Mouse (Mus musculus): Measurements from ENCODE around the gene Tcf3. TPM values are rescaled to one million over a fixed set of nuclear protein-coding genes. Genes with fewer than 3 reads are reported as not detected.
A peak's percentile ranks its signal among the peaks of the same experiment; 100 is the strongest.

The Tcf3 gene
- polyA plus RNA-seq, 1 experiment from 2014 or later = 191 TPM

- Histone ChIP-seq H3K4me1 (peaks cover 15% of the 10 kb centered on the region), H3K36me3 (replicated peaks) (no peaks in the 10 kb centered on the region), H3K27ac (peak overlapping the region; percentile 62), H3K9me3 (0 out of 2 replicates have a peak, but pooled peaks cover 5% of the 10 kb centered on the region), H3K27me3 (ENCODE audit: poor library complexity, severe bottlenecking) (peaks cover 27% of the 10 kb centered on the region), H3K4me3 (peak overlapping the region; percentile 37)
- WGBS = 2% methylated on average over 12 of the region's 12 CpGs
- peak; percentile 65 for DNase-seq (ENCODE audit: extremely low spot score, low spot score)
Observed at GRCm38 (mm10) chr10:80371411-80371966, 62.0 kb downstream of the Tcf3 start.

- 82% methylated on average over 21 of the region's 21 CpGs for WGBS
Observed at GRCm38 (mm10) chr10:80369995-80370747, 63.3 kb downstream of the Tcf3 start.

GRCm38 (mm10) chr10:80368392-80368791, 65.1 kb downstream of the Tcf3 start:
- Histone ChIP-seq H3K4me3 (no peak overlapping the region), H3K36me3 (replicated peaks) (no peaks in the 10 kb centered on the region), H3K9me3 (0 out of 2 replicates have a peak, but pooled peaks cover 5% of the 10 kb centered on the region), H3K27me3 (ENCODE audit: poor library complexity, severe bottlenecking) (peaks cover 49% of the 10 kb centered on the region), H3K27ac (no peak overlapping the region), H3K4me1 (peaks cover 24% of the 10 kb centered on the region)
- WGBS = 92% methylated on average over 6 of the region's 6 CpGs
- no peak for DNase-seq (ENCODE audit: extremely low spot score, low spot score)

More at GRCm38 (mm10) chr10:80369995-80370747, 63.3 kb downstream of the Tcf3 start:
- Histone ChIP-seq H3K36me3 (replicated peaks) (no peaks in the 10 kb centered on the region), H3K27ac (no peak overlapping the region), H3K4me1 (peaks cover 15% of the 10 kb centered on the region), H3K9me3 (0 out of 2 replicates have a peak, but pooled peaks cover 5% of the 10 kb centered on the region), H3K4me3 (no peak overlapping the region), H3K27me3 (ENCODE audit: poor library complexity, severe bottlenecking) (peaks cover 33% of the 10 kb centered on the region)
- DNase-seq (ENCODE audit: extremely low spot score, low spot score) = no peak

GRCm38 (mm10) chr10:80367954-80368353, 65.5 kb downstream of the Tcf3 start:
- 74% methylated on average over 5 of the region's 5 CpGs for WGBS
- Histone ChIP-seq H3K27me3 (ENCODE audit: poor library complexity, severe bottlenecking) (peaks cover 49% of the 10 kb centered on the region), H3K9me3 (0 out of 2 replicates have a peak, but pooled peaks cover 5% of the 10 kb centered on the region), H3K4me3 (no peak overlapping the region), H3K4me1 (peaks cover 24% of the 10 kb centered on the region), H3K27ac (no peak overlapping the region), H3K36me3 (replicated peaks) (no peaks in the 10 kb centered on the region)
- no peak for DNase-seq (ENCODE audit: extremely low spot score, low spot score)

- H3K9me3 ChIP-seq = 0 out of 2 replicates have a peak, but pooled peaks cover 5% of the 10 kb centered on the region
- no peaks in the 10 kb centered on the region for H3K36me3 ChIP-seq (replicated peaks)
- H3K4me3 ChIP-seq = no peak overlapping the region
- WGBS = 73% methylated on average over 6 of the region's 6 CpGs
- peaks cover 62% of the 10 kb centered on the region for H3K27me3 ChIP-seq (ENCODE audit: poor library complexity, severe bottlenecking)
- H3K4me1 ChIP-seq = peaks cover 9% of the 10 kb centered on the region
- H3K27ac ChIP-seq = no peak overlapping the region
- DNase-seq (ENCODE audit: extremely low spot score, low spot score) = no peak
Observed at GRCm38 (mm10) chr10:80365736-80366135, 67.7 kb downstream of the Tcf3 start.

GRCm38 (mm10) chr10:80363734-80364133, 69.7 kb downstream of the Tcf3 start:
- no peaks in the 10 kb centered on the region for H3K36me3 ChIP-seq (replicated peaks)
- no peak overlapping the region for H3K27ac ChIP-seq
- H3K27me3 ChIP-seq (ENCODE audit: poor library complexity, severe bottlenecking) = peaks cover 83% of the 10 kb centered on the region
- DNase-seq (ENCODE audit: extremely low spot score, low spot score) = no peak
- 45% methylated on average over 6 of the region's 6 CpGs for WGBS
- H3K4me3 ChIP-seq = 0 out of 2 replicates have a peak overlapping the region, but pooled peaks have one; percentile 3
- peaks cover 9% of the 10 kb centered on the region for H3K4me1 ChIP-seq
- H3K9me3 ChIP-seq = 0 out of 2 replicates have a peak, but pooled peaks cover 5% of the 10 kb centered on the region

Small RNA genes within 50 kb of the gene (microRNA-seq; reads per million reads assigned to microRNA genes)
- not detected for gene Gm22721

Other genes starting within 250 kb of the Tcf3 start
- 89.4 and 98.3 TPM in 2 replicates for gene Mum1, start 207.2 kb downstream of the Tcf3 start, polyA plus RNA-seq (2016; fragmentation: Nextera tagmentation; extraction: Ambion mirVana)
- gene Ndufs7, start 184.5 kb downstream of the Tcf3 start, polyA plus RNA-seq (2016; fragmentation: Nextera tagmentation; extraction: Ambion mirVana) = 309 and 314 TPM in 2 replicates
- 18.3 and 19.1 TPM in 2 replicates for gene Gamt, start 172.6 kb downstream of the Tcf3 start, polyA plus RNA-seq (2016; fragmentation: Nextera tagmentation; extraction: Ambion mirVana)
- gene Dazap1, start 172.2 kb downstream of the Tcf3 start, polyA plus RNA-seq (2016; fragmentation: Nextera tagmentation; extraction: Ambion mirVana) = 48.2 and 52.3 TPM in 2 replicates
- 1,138 and 1,144 TPM in 2 replicates for gene Rps15, start 141.2 kb downstream of the Tcf3 start, polyA plus RNA-seq (2016; fragmentation: Nextera tagmentation; extraction: Ambion mirVana)
- 19.4 and 27.0 TPM in 2 replicates for gene Apc2, start 137.7 kb downstream of the Tcf3 start, polyA plus RNA-seq (2016; fragmentation: Nextera tagmentation; extraction: Ambion mirVana)
- 56.4 and 60.2 TPM in 2 replicates for gene 2310011J03Rik, start 113.1 kb downstream of the Tcf3 start, polyA plus RNA-seq (2016; fragmentation: Nextera tagmentation; extraction: Ambion mirVana)
- gene Pcsk4, start 104.1 kb downstream of the Tcf3 start, polyA plus RNA-seq (2016; fragmentation: Nextera tagmentation; extraction: Ambion mirVana) = 5.7 and 6.7 TPM in 2 replicates
- gene Reep6, start 103.7 kb downstream of the Tcf3 start, polyA plus RNA-seq (2016; fragmentation: Nextera tagmentation; extraction: Ambion mirVana) = 7.7 and 9.1 TPM in 2 replicates
- 0.27 and 0.54 TPM in 2 replicates for gene Adamtsl5, start 85.2 kb downstream of the Tcf3 start, polyA plus RNA-seq (2016; fragmentation: Nextera tagmentation; extraction: Ambion mirVana)
- gene Plk5, start 77.2 kb downstream of the Tcf3 start, polyA plus RNA-seq (2016; fragmentation: Nextera tagmentation; extraction: Ambion mirVana) = 0.43 and 0.71 TPM in 2 replicates
- gene Mex3d, start 46.0 kb downstream of the Tcf3 start, polyA plus RNA-seq (2016; fragmentation: Nextera tagmentation; extraction: Ambion mirVana) = 6.8 and 7.0 TPM in 2 replicates
- 343 and 346 TPM in 2 replicates for gene Mbd3, start 34.1 kb downstream of the Tcf3 start, polyA plus RNA-seq (2016; fragmentation: Nextera tagmentation; extraction: Ambion mirVana)
- 625 and 631 TPM in 2 replicates for gene Uqcr11, start 26.8 kb downstream of the Tcf3 start, polyA plus RNA-seq (2016; fragmentation: Nextera tagmentation; extraction: Ambion mirVana)
- 0.05 and 0.07 TPM in 2 replicates for gene Onecut3, start 61.2 kb upstream of the Tcf3 start, polyA plus RNA-seq (2016; fragmentation: Nextera tagmentation; extraction: Ambion mirVana)
- 0.51 and 0.71 TPM in 2 replicates for gene Atp8b3, start 105.5 kb upstream of the Tcf3 start, polyA plus RNA-seq (2016; fragmentation: Nextera tagmentation; extraction: Ambion mirVana)
- gene Rexo1, start 127.9 kb upstream of the Tcf3 start, polyA plus RNA-seq (2016; fragmentation: Nextera tagmentation; extraction: Ambion mirVana) = 32.8 and 34.8 TPM in 2 replicates
- 7.4 and 7.5 TPM in 2 replicates for gene Klf16, start 143.7 kb upstream of the Tcf3 start, polyA plus RNA-seq (2016; fragmentation: Nextera tagmentation; extraction: Ambion mirVana)
- gene Abhd17a, start 156.7 kb upstream of the Tcf3 start, polyA plus RNA-seq (2016; fragmentation: Nextera tagmentation; extraction: Ambion mirVana) = 71.8 and 75.5 TPM in 2 replicates
- 91.5 and 93.0 TPM in 2 replicates for gene Scamp4, start 169.2 kb upstream of the Tcf3 start, polyA plus RNA-seq (2016; fragmentation: Nextera tagmentation; extraction: Ambion mirVana)
- gene Adat3, start 169.2 kb upstream of the Tcf3 start, polyA plus RNA-seq (2016; fragmentation: Nextera tagmentation; extraction: Ambion mirVana) = 10.7 and 11.9 TPM in 2 replicates
- 4.7 and 5.6 TPM in 2 replicates for gene Gm49322, start 172.4 kb upstream of the Tcf3 start, polyA plus RNA-seq (2016; fragmentation: Nextera tagmentation; extraction: Ambion mirVana)
- gene Csnk1g2, start 189.2 kb upstream of the Tcf3 start, polyA plus RNA-seq (2016; fragmentation: Nextera tagmentation; extraction: Ambion mirVana) = 123 and 133 TPM in 2 replicates
- 71.6 and 78.1 TPM in 2 replicates for gene Btbd2, start 223.4 kb upstream of the Tcf3 start, polyA plus RNA-seq (2016; fragmentation: Nextera tagmentation; extraction: Ambion mirVana)
- gene Mknk2, start 244.5 kb upstream of the Tcf3 start, polyA plus RNA-seq (2016; fragmentation: Nextera tagmentation; extraction: Ambion mirVana) = 91.0 and 100 TPM in 2 replicates